Mouse (Mus musculus): ENCODE data around the gene Zbtb1.
A peak's percentile ranks its signal among the peaks of the same experiment; 100 is the strongest.

Gene Zbtb1

GRCm38 (mm10) chr12:76369978-76370830, at the start of gene Zbtb1:
Gene Zbtb1 (plus strand): TSS chr12:76370266.
- no peak for DNase-seq (ENCODE audit: extremely low spot score, low read depth, low spot score)

- DNase-seq (ENCODE audit: extremely low spot score, low read depth, low spot score), result peak; percentile 10
These were observed 45.2 kb upstream of the Zbtb1 start, which contains the start of gene Akap5 for GRCm38 (mm10) chr12:76324679-76325431. Gene Akap5 (plus strand): TSS chr12:76324891.

GRCm38 (mm10) chr12:76326437-76327220, 43.4 kb upstream of the Zbtb1 start:
- DNase-seq (ENCODE audit: extremely low spot score, low read depth, low spot score), result no peak

DNA sequence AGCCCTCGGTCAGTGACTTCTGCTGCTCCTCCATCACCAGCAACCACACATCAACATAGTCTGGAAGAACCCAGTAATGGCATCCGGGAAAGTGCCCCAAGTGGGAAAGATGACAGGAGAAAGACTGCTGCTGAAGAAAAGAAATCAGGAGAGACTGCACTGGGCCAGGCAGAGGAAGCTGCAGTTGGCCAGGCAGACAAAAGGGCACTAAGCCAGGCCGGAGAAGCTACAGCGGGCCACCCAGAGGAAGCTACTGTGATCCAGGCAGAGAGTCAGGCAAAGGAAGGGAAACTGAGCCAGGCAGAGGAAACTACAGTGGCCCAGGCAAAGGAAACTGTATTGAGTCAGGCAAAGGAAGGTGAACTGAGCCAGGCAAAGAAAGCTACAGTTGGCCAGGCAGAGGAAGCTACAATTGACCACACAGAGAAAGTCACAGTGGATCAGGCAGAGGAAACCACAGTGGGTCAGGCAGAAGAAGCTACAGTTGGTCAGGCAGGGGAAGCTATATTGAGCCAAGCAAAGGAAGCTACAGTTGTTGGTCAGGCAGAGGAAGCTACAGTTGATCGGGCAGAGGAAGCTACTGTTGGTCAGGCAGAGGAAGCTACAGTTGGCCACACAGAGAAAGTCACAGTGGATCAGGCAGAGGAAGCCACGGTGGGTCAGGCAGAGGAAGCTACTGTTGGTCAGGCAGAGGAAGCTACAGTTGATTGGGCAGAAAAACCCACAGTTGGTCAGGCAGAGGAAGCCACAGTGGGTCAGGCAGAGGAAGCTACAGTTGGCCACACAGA, 41.3 kb upstream of the Zbtb1 start:
- DNase-seq (ENCODE audit: extremely low spot score, low read depth, low spot score), result no peak

- DNase-seq (ENCODE audit: extremely low spot score, low read depth, low spot score), result no peak
These were observed 36.4 kb upstream of the Zbtb1 start for GRCm38 (mm10) chr12:76333688-76334087.

DNA sequence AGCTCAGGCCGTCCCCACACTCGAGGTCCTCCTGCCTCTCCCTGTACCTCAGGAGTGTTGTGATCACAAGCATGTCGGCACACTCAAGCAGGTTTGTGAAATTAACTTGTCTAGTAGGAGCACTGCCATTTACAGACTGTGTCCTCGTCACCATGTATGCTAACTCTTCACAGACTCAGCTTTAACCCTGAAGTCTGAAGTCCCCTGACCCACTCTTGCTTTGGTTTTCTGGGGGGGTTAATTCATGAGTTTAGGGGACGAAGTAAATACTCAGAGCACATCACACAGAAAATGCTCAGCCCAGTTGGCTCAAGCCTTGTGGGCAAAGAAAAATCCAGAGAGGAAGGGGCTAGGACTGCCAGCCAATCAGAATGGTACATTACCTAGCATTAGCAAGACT, 34.4 kb upstream of the Zbtb1 start:
- no peak for DNase-seq (ENCODE audit: extremely low spot score, low read depth, low spot score)

- no peak for DNase-seq (ENCODE audit: extremely low spot score, low read depth, low spot score)
These were observed 33.7 kb upstream of the Zbtb1 start for GRCm38 (mm10) chr12:76336111-76336965.

DNA sequence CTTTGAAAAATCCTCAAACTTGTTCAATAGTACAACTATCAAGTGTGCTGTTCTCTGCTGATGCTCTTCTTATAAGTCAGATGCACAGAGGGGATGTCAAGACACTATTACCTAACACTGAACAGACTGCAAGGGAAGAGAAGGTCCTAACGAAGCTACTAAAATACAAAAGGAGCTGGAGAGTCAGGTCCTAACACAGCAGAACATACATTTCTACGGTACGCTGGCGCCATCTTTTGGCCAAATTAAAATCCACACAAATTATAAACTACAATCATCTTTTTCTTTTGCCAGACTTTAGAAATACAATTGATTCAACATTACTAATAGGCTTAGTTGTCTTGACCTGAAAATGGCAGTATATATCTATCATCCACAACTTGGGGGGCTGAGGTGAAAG, 29.0 kb upstream of the Zbtb1 start:
- no peak for DNase-seq (ENCODE audit: extremely low spot score, low read depth, low spot score)

DNA sequence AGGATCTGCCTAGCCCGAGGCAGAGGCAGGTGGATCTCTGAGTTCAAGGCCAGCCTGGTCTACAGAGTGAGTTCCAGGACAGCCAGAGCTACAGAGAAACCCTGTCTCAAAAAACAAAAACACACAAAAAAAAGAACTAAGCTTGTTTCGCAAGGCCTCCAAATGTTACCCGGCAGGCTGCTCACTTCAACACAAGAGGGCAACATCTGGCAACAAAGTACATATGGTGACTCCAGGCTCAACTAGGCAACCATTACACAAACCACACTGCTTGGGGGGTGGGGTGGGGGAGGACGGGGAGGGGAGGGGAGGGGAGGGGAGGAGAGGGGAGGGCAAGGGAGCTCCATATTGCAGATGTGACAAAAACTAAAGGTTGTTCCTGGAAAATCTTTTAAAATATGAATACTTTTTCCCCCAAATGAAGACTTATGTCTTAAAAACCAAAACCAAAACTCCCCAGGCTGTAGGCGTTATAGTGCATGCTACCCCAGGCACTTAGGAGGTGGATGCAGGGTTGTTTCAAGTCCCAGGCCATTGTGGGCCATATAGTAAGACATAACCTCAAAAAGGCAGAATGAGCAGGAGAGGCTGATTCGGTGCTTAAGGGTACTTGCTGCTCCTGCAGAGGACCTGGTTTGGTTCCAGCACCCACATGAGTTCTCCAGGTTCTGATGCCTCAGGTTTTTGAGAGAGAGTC, 24.2 kb upstream of the Zbtb1 start:
- no peak for DNase-seq (ENCODE audit: extremely low spot score, low read depth, low spot score)

DNA sequence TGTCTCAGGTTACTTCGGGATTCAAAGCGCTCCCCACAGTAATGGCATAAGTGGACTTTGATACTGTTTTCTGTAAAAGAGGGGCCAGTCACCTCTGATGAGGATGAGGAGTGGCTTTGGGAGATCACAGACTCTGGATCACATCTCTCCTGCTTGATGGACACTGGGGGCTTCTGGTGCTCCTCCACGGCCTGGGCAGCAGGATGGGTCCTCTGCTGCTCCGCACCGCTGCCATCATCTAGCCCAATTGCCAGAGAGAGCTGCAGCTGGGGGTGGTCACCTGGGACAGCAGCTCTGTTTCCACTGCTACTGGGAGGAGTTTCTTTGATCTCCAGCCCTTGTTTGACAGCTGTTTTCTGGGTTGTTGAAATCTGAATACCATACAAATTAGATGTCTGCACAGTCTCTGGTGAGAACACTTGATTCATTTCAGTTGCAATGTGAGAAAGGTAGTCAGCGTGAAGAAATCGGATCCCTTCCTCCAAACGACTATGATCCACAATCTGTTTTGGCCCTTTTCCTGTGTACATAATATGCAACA, 20.3 kb upstream of the Zbtb1 start:
- DNase-seq (ENCODE audit: extremely low spot score, low read depth, low spot score), result no peak

- DNase-seq (ENCODE audit: extremely low spot score, low read depth, low spot score), result no peak
These were observed 9.2 kb upstream of the Zbtb1 start for GRCm38 (mm10) chr12:76360868-76361267.

DNA sequence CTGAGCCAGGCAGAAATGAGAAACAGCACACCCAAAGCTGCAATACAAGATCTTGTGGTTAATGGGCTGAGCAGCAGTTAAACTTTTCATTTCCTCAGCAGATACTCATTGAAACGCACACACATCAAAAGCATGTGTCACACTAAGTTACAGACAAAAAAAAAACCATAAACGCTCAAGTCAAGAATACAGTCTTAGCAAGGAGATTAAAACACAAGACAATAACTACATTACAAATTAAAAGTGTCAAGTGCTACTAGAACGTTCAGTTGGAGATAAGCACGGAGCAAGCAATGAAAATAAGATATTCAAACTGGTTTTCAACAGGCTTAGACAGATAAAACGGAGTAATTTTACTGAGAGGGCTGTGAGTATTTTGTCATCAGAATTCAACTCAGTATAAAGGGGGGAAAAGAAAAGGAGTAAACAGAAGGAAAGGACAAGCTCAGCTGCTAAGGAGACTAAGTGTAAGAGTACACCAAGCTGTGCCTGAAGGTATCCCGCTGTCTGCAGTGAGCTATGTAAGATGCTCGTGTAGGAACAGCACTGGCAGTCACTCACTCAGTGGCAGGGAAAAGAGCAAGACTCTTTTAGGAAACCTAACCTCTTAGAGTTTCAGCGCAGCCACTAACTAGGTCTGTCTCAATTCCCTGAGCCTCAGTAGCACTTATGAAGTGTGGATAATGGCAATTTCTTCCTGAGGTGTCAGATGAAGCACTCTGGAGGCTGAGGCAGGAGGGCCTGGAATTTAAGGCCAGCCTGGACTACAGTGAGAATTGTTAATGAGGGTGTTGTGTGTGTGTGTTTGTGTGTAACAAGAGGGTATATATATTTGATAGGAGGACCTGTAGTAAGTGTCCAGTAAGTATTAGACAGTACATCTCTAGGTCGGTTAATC, 8.4 kb upstream of the Zbtb1 start:
- no peak for DNase-seq (ENCODE audit: extremely low spot score, low read depth, low spot score)

GRCm38 (mm10) chr12:76362303-76362676, 7.8 kb upstream of the Zbtb1 start:
- DNase-seq (ENCODE audit: extremely low spot score, low read depth, low spot score), result no peak

DNA sequence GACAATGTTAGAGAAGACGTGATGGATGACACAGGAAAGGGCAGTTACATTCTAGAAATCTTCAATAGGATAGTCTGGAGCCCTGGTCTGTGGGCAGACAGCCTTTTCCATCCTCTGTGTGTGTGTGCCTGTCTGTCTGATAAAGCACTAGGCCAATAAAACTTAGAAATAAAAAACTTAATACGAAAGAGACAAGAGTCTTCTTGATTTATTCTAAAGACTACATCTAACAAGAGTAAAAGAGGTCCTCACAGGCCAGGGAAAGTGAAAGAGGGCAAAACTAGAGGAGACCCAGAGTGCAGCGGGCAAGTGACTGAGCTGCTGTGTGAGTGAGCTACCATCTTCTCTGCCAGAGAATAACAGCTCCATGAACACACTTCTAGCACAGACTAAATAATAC, 3.8 kb upstream of the Zbtb1 start:
- DNase-seq (ENCODE audit: extremely low spot score, low read depth, low spot score), result no peak

GRCm38 (mm10) chr12:76367096-76367995, 2.7 kb upstream of the Zbtb1 start:
- DNase-seq (ENCODE audit: extremely low spot score, low read depth, low spot score), result no peak

GRCm38 (mm10) chr12:76368201-76368789, 1.8 kb upstream of the Zbtb1 start:
- DNase-seq (ENCODE audit: extremely low spot score, low read depth, low spot score), result no peak

All from hindlimb bud, embryonic 11.5 days (tissue).